Comparison of ENCODE assay signal across 23 mouse cellular contexts in genomic region chr3:94342552-94342951, GRCm38 (mm10). TPM values are rescaled to one million over a fixed set of nuclear protein-coding genes. Genes with fewer than 3 reads are reported as not detected.
DNase-seq lines count a peak whose midpoint lies in the region; ATAC-seq and TF ChIP-seq lines count a peak whose summit lies in the region.
"Had no signal": no experiment of that assay in that cellular context is flagged by ENCODE, and none has a peak within 500 bp of the region (broad histone marks: within the 10 kb centered on the region; RNA-seq: fewer than 3 reads in every experiment).

No protein-coding gene starts in this region.

- peak; percentile 70 for ATAC-seq in forebrain, embryonic 14.5 days
- no peak for ATAC-seq in forebrain, postnatal 0 days
- ATAC-seq in midbrain, embryonic 13.5 days, result peak; percentile 60; the same call in 1 of the 2 replicates
- ATAC-seq: intestine, embryonic 16.5 days; liver, embryonic 12.5 days had no signal

- no peak overlapping the region for H3K4me2 ChIP-seq in forebrain, embryonic 14.5 days (ENCODE audit: low read length)
- H3K4me2 ChIP-seq in forebrain, postnatal 0 days (ENCODE audit: low read depth), result no peak overlapping the region
- no peak overlapping the region for H3K4me2 ChIP-seq in midbrain, embryonic 13.5 days (replicated peaks)
- H3K4me2 ChIP-seq: embryonic facial prominence, embryonic 13.5 days; kidney, embryonic 15.5 days; liver, embryonic 12.5 days; lung, embryonic 14.5 days had no signal

- H3K4me3 ChIP-seq in forebrain, embryonic 14.5 days (ENCODE audit: low read depth, low read length), result no peak overlapping the region
- H3K4me3 ChIP-seq in forebrain, postnatal 0 days (ENCODE audit: low read depth, low read length), result no peak overlapping the region
- no peak overlapping the region for H3K4me3 ChIP-seq in midbrain, embryonic 13.5 days (replicated peaks)
- H3K4me3 ChIP-seq in lung, adult 2 months (replicated peaks; ENCODE audit: extremely low read depth, low read depth, low read length), result no peak overlapping the region
- H3K4me3 ChIP-seq: embryonic facial prominence, embryonic 13.5 days; kidney, embryonic 15.5 days; left cerebral cortex, adult 2 months; liver, embryonic 12.5 days had no signal

- H3K36me3 ChIP-seq in forebrain, embryonic 14.5 days (ENCODE audit: control insufficient read depth, insufficient read depth, low read length), result no peaks in the 10 kb centered on the region
- H3K36me3 ChIP-seq in forebrain, postnatal 0 days (ENCODE audit: insufficient read depth), result no peaks in the 10 kb centered on the region
- H3K36me3 ChIP-seq in midbrain, embryonic 13.5 days, result no peaks in the 10 kb centered on the region
- H3K36me3 ChIP-seq: embryonic facial prominence, embryonic 13.5 days; kidney, embryonic 15.5 days; liver, embryonic 12.5 days had no signal

- intact Hi-C loops in left cerebral cortex, postnatal 36 days (cut with DNase I), result no loop called here

- no peaks in the 10 kb centered on the region for H3K27me3 ChIP-seq in forebrain, embryonic 14.5 days (replicated peaks; ENCODE audit: control insufficient read depth, insufficient read depth, low read length)
- H3K27me3 ChIP-seq in forebrain, postnatal 0 days (ENCODE audit: insufficient read depth, low read length), result no peaks in the 10 kb centered on the region
- no peaks in the 10 kb centered on the region for H3K27me3 ChIP-seq in midbrain, embryonic 13.5 days
- H3K27me3 ChIP-seq: embryonic facial prominence, embryonic 13.5 days; kidney, embryonic 15.5 days; liver, embryonic 12.5 days had no signal

- no peak overlapping the region for H3K9ac ChIP-seq in forebrain, embryonic 14.5 days (ENCODE audit: low read length)
- H3K9ac ChIP-seq in forebrain, postnatal 0 days, result no peak overlapping the region
- H3K9ac ChIP-seq in midbrain, embryonic 13.5 days (replicated peaks), result no peak overlapping the region
- H3K9ac ChIP-seq: embryonic facial prominence, embryonic 13.5 days; kidney, embryonic 15.5 days; liver, embryonic 12.5 days; lung, embryonic 14.5 days had no signal

- H3K9me3 ChIP-seq in forebrain, embryonic 14.5 days (replicated peaks; ENCODE audit: control insufficient read depth, low read length), result no peaks in the 10 kb centered on the region
- H3K9me3 ChIP-seq in forebrain, postnatal 0 days (ENCODE audit: low read length), result no peaks in the 10 kb centered on the region
- no peaks in the 10 kb centered on the region for H3K9me3 ChIP-seq in midbrain, embryonic 13.5 days
- H3K9me3 ChIP-seq: embryonic facial prominence, embryonic 13.5 days; kidney, embryonic 15.5 days; liver, embryonic 12.5 days had no signal

- DNase-seq in forebrain, embryonic 14.5 days (ENCODE audit: low spot score), result peak; percentile 58
- DNase-seq in forebrain, postnatal 0 days, result no peak
- peak; percentile 77 for DNase-seq in retina, postnatal 1 day
- DNase-seq in retina, embryonic 14.5 days (ENCODE audit: low spot score), result no peak
- no peak for DNase-seq in left cerebral cortex, postnatal 36 days (ENCODE audit: low spot score in 2 of 2)
- DNase-seq in lung, adult 2 months, result no peak
- DNase-seq: B cell, adult 2 months; cerebellum, adult 8-10 months; layer of hippocampus, adult 9-11 months; thymus, postnatal 36 days had no signal

- no peak for TF ChIP-seq POLR2A in lung, adult 2 months (IDR thresholded peaks at IDR 0.05; ENCODE audit: borderline replicate concordance, extremely low read depth, low read depth, low read length)

- no peaks in the 10 kb centered on the region for H3K4me1 ChIP-seq in forebrain, embryonic 14.5 days (ENCODE audit: control insufficient read depth, insufficient read depth, low read length)
- H3K4me1 ChIP-seq in forebrain, postnatal 0 days (ENCODE audit: insufficient read depth), result no peaks in the 10 kb centered on the region
- peaks cover 14% of the 10 kb centered on the region for H3K4me1 ChIP-seq in midbrain, embryonic 13.5 days (replicated peaks)
- H3K4me1 ChIP-seq in lung, adult 2 months (ENCODE audit: control insufficient read depth, insufficient read depth, low read length), result no peaks in the 10 kb centered on the region
- H3K4me1 ChIP-seq: kidney, embryonic 15.5 days; liver, embryonic 12.5 days had no signal

- TF ChIP-seq CTCF in forebrain, postnatal 0 days (IDR thresholded peaks at IDR 0.05; ENCODE audit: low read depth), result no peak
- no peak for TF ChIP-seq CTCF in lung, adult 2 months (IDR thresholded peaks at IDR 0.05; ENCODE audit: insufficient read depth, low read length)

- 69% methylated on average over 1 of the region's 1 CpGs for WGBS in forebrain, embryonic 14.5 days
- 40% methylated on average over 1 of the region's 1 CpGs for WGBS in forebrain, postnatal 0 days
- WGBS in midbrain, embryonic 13.5 days, result 27% methylated on average over 1 of the region's 1 CpGs
- WGBS in lung, adult 2 months, result 74% methylated on average over 1 of the region's 1 CpGs

- peak overlapping the region; percentile 65; the same call in 1 of the 2 replicates for H3K27ac ChIP-seq in forebrain, embryonic 14.5 days (ENCODE audit: low read depth, low read length)
- H3K27ac ChIP-seq in forebrain, postnatal 0 days (ENCODE audit: low read depth, low read length), result no peak overlapping the region
- no peak overlapping the region for H3K27ac ChIP-seq in midbrain, embryonic 13.5 days
- H3K27ac ChIP-seq: kidney, embryonic 15.5 days; left cerebral cortex, adult 2 months; liver, embryonic 12.5 days had no signal

RNA-seq across cellular contexts. Expression of gene Them5, which starts 0.7 kb away (rescaled TPM):
- 0.80 and 0.86 TPM in 2 replicates for polyA plus RNA-seq in forebrain, embryonic 14.5 days (2014; fragmentation: Nextera tagmentation; extraction: Ambion mirVana)
- total RNA-seq in forebrain, postnatal 0 days (2014; rRNA removed), result not detected in 2 replicates
- 0.11 TPM in 1 of 2 replicates, not detected in the other for polyA plus RNA-seq in forebrain, postnatal 0 days (2015; fragmentation: Nextera tagmentation; extraction: Ambion mirVana)
- 0.46 TPM in 1 of 2 replicates, not detected in the other for polyA plus RNA-seq in midbrain, embryonic 13.5 days (2015; fragmentation: Nextera tagmentation; extraction: Ambion mirVana)
- total RNA-seq in left cerebral cortex, postnatal 36 days (2021), result not detected
- 0.26 and 24.4 TPM in 2 replicates for polyA plus RNA-seq in lung, adult 2 months (2012; rRNA removed)
- total RNA-seq: adrenal gland, adult 18-20 months; adrenal gland, postnatal 4 days; hematopoietic stem cell, adult 5-6 weeks; left cerebral cortex, adult 2 months had no signal
- polyA plus RNA-seq: cortical plate, adult 2 months; kidney, embryonic 15.5 days; limb, embryonic 11.5 days; liver, embryonic 12.5 days; small intestine, adult 2 months had no signal

RNA-seq across cellular contexts. Expression of gene C2cd4d, which starts 19.7 kb away (rescaled TPM):
- 1.5 TPM in 2 replicates for polyA plus RNA-seq in forebrain, embryonic 14.5 days (2014; fragmentation: Nextera tagmentation; extraction: Ambion mirVana)
- total RNA-seq in forebrain, postnatal 0 days (2014; rRNA removed), result 0.62 and 3.0 TPM in 2 replicates
- polyA plus RNA-seq in forebrain, postnatal 0 days (2015; fragmentation: Nextera tagmentation; extraction: Ambion mirVana), result 1.7 TPM in 2 replicates
- 2.0 and 2.2 TPM in 2 replicates for polyA plus RNA-seq in midbrain, embryonic 13.5 days (2015; fragmentation: Nextera tagmentation; extraction: Ambion mirVana)
- total RNA-seq in left cerebral cortex, postnatal 36 days (2021), result under 1 TPM; 0.32 to 0.82 TPM
- polyA plus RNA-seq in lung, adult 2 months (2012; rRNA removed), result 0.37 and 0.83 TPM in 2 replicates
- total RNA-seq: hematopoietic stem cell, adult 5-6 weeks had no signal

RNA-seq across cellular contexts. Expression of gene Rorc, which starts 30.0 kb away (rescaled TPM):
- polyA plus RNA-seq in forebrain, embryonic 14.5 days (2014; fragmentation: Nextera tagmentation; extraction: Ambion mirVana), result 1.0 and 1.4 TPM in 2 replicates
- 0.29 and 0.46 TPM in 2 replicates for total RNA-seq in forebrain, postnatal 0 days (2014; rRNA removed)
- polyA plus RNA-seq in forebrain, postnatal 0 days (2015; fragmentation: Nextera tagmentation; extraction: Ambion mirVana), result 0.25 and 0.27 TPM in 2 replicates
- polyA plus RNA-seq in midbrain, embryonic 13.5 days (2015; fragmentation: Nextera tagmentation; extraction: Ambion mirVana), result 0.79 and 1.0 TPM in 2 replicates
- total RNA-seq in left cerebral cortex, postnatal 36 days (2021), result 1 to 10 TPM in 1 of 2 experiments, under 1 TPM in 1; 0.59 to 1.0 TPM
- 6.3 and 7.9 TPM in 2 replicates for polyA plus RNA-seq in lung, adult 2 months (2012; rRNA removed)

RNA-seq across cellular contexts. Expression of gene Them4, which starts 32.7 kb away (rescaled TPM):
- polyA plus RNA-seq in forebrain, embryonic 14.5 days (2014; fragmentation: Nextera tagmentation; extraction: Ambion mirVana), result 38.6 and 38.8 TPM in 2 replicates
- total RNA-seq in forebrain, postnatal 0 days (2014; rRNA removed), result 34.3 and 37.7 TPM in 2 replicates
- polyA plus RNA-seq in forebrain, postnatal 0 days (2015; fragmentation: Nextera tagmentation; extraction: Ambion mirVana), result 52.6 and 59.3 TPM in 2 replicates
- 30.4 and 33.6 TPM in 2 replicates for polyA plus RNA-seq in midbrain, embryonic 13.5 days (2015; fragmentation: Nextera tagmentation; extraction: Ambion mirVana)
- total RNA-seq in left cerebral cortex, postnatal 36 days (2021), result 10 to 100 TPM; 19.4 to 22.0 TPM
- 1.2 and 2.1 TPM in 2 replicates for polyA plus RNA-seq in lung, adult 2 months (2012; rRNA removed)

RNA-seq across cellular contexts. Expression of gene Lingo4, which starts 55.8 kb away (rescaled TPM):
- polyA plus RNA-seq in forebrain, embryonic 14.5 days (2014; fragmentation: Nextera tagmentation; extraction: Ambion mirVana), result 0.33 and 0.42 TPM in 2 replicates
- 1.0 TPM in 2 replicates for total RNA-seq in forebrain, postnatal 0 days (2014; rRNA removed)
- 0.43 and 1.2 TPM in 2 replicates for polyA plus RNA-seq in forebrain, postnatal 0 days (2015; fragmentation: Nextera tagmentation; extraction: Ambion mirVana)
- polyA plus RNA-seq in midbrain, embryonic 13.5 days (2015; fragmentation: Nextera tagmentation; extraction: Ambion mirVana), result 0.83 and 1.4 TPM in 2 replicates
- total RNA-seq in left cerebral cortex, postnatal 36 days (2021), result under 1 TPM; 0.72 to 0.97 TPM
- polyA plus RNA-seq in lung, adult 2 months (2012; rRNA removed), result 0.12 and 0.17 TPM in 2 replicates
- total RNA-seq: hematopoietic stem cell, adult 5-6 weeks had no signal
- polyA plus RNA-seq: limb, embryonic 11.5 days had no signal

Comparison
In these comparisons a context has a peak if more than half of its experiments do, and no peak if none do; other contexts are left out.
1. DNase-seq: peak in forebrain, embryonic 14.5 days (single experiment) and retina, postnatal 1 day (single experiment); none in forebrain, postnatal 0 days (single experiment), retina, embryonic 14.5 days (single experiment), left cerebral cortex, postnatal 36 days (0 of 2) and lung, adult 2 months (single experiment).